28 mouse cellular contexts compared by ENCODE assay signal in the genomic region with DNA sequence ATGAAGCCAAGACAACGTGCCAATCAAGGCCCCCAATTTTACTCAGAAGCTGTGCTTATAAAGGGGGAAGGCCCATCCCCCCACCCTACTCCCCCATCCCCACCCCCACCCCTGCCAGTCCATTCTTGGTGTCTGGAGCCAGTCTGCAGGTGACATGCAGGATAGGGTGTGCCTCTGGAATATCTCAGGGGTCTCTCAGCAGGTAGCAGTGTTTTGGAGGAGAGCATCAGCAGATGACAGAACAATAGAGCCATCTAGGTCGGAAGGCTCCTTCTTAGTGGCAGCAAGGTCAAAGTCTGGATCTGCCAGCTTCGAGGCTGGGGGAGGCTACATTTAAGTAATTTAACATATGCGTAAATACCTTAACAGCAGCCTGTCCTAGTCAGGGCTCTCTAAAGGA. TPM values are rescaled to one million over a fixed set of nuclear protein-coding genes. Genes with fewer than 3 reads are reported as not detected.
"Had no signal": no experiment of that assay in that cellular context is flagged by ENCODE, and none has a peak within 500 bp of the region (broad histone marks: within the 10 kb centered on the region; RNA-seq: fewer than 3 reads in every experiment).

No protein-coding gene starts in this region.

- H3K9me3 ChIP-seq: lung, embryonic 15.5 days; megakaryocyte, embryonic 14.5 days; midbrain, embryonic 13.5 days; midbrain, embryonic 15.5 days; neural tube, embryonic 13.5 days; neural tube, embryonic 15.5 days had no signal

- H3K4me1 ChIP-seq: lung, embryonic 15.5 days; midbrain, embryonic 13.5 days; midbrain, embryonic 15.5 days; neural tube, embryonic 13.5 days; neural tube, embryonic 15.5 days had no signal

- H3K4me2 ChIP-seq: lung, embryonic 15.5 days; midbrain, embryonic 11.5 days; midbrain, embryonic 13.5 days; midbrain, embryonic 15.5 days; neural tube, embryonic 13.5 days; neural tube, embryonic 15.5 days had no signal

- H3K27me3 ChIP-seq: lung, embryonic 15.5 days; midbrain, embryonic 13.5 days; midbrain, embryonic 15.5 days; neural tube, embryonic 13.5 days; neural tube, embryonic 15.5 days had no signal

- DNase-seq: lung, adult 2 months; lung, postnatal 14 days; lung, postnatal 36 days; retina, postnatal 1 day; right cerebral cortex, adult 18-20 months; right cerebral cortex, postnatal 25 days; right cerebral cortex, postnatal 4 days; spleen, adult 18-20 months; thymus, adult 18-20 months; thymus, postnatal 14 days; thymus, postnatal 36 days had no signal

- H3K9ac ChIP-seq: lung, embryonic 15.5 days; midbrain, embryonic 13.5 days; midbrain, embryonic 15.5 days; neural tube, embryonic 13.5 days; neural tube, embryonic 15.5 days had no signal

- H3K27ac ChIP-seq: lung, embryonic 15.5 days; macrophage; midbrain, embryonic 13.5 days; midbrain, embryonic 15.5 days; neural tube, embryonic 13.5 days; neural tube, embryonic 15.5 days had no signal

- ATAC-seq: lung, postnatal 0 days; midbrain, embryonic 13.5 days; midbrain, embryonic 15.5 days had no signal

- H3K4me3 ChIP-seq: lung, embryonic 15.5 days; megakaryocyte, embryonic 14.5 days; midbrain, embryonic 13.5 days; midbrain, embryonic 15.5 days; myocyte; neural tube, embryonic 13.5 days; neural tube, embryonic 15.5 days had no signal

RNA-seq across cellular contexts. Expression of gene Olfr221, which starts 23.9 kb away (rescaled TPM):
- total RNA-seq: megakaryocyte progenitor cell, adult 5-6 weeks; midbrain, postnatal 0 days had no signal
- polyA plus RNA-seq: lung, adult 2 months; lung, embryonic 15.5 days; lung, postnatal 0 days; macrophage; midbrain, embryonic 11.5 days; midbrain, embryonic 13.5 days; midbrain, embryonic 15.5 days; midbrain, postnatal 0 days; myocyte; neural tube, embryonic 11.5 days; neural tube, embryonic 13.5 days; neural tube, embryonic 15.5 days; small intestine, adult 2 months; stomach, embryonic 14.5 days; stomach, embryonic 16.5 days; thymus, postnatal 0 days had no signal

RNA-seq across cellular contexts. Expression of gene Tmem253, which starts 50.7 kb away (rescaled TPM):
- total RNA-seq: midbrain, postnatal 0 days had no signal
- polyA plus RNA-seq: neural tube, embryonic 13.5 days had no signal
